Mouse (Mus musculus): Measurements from ENCODE around the gene Zrsr1.

DNA sequence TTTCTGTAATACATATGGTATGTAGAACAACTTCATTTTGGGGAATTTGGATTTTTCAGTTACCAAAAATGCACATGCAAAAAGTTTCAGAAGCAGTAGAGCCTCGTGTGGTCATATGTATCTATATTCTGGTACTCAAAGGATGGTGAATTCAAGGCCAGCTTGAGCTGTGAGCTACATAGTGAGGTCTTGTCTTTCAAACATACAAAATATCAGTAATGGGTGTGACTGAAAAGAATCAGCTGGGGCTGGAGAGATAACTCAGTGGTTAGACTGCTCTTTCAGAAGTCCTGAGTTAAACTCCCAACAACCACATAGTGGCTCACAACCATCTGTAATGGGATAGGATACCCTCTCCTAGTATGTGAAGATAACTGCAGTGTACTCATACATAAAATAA is 26.5 kb downstream of the Zrsr1 start:
- no peak for TF ChIP-seq GATA1 (IDR thresholded peaks at IDR 0.05; ENCODE audit: borderline replicate concordance, low read length)
- TF ChIP-seq FLI1 (IDR thresholded peaks at IDR 0.05; ENCODE audit: low read length), result no peak

All from megakaryocyte, embryonic 14.5 days (primary cell).